In genomic region chr4:132329835-132330354, GRCm38 (mm10) we compare ENCODE assay signal across 8 mouse cellular contexts. TPM values are rescaled to one million over a fixed set of nuclear protein-coding genes. Genes with fewer than 3 reads are reported as not detected.
DNase-seq lines count a peak whose midpoint lies in the region; ATAC-seq lines count a peak whose summit lies in the region.

No protein-coding gene starts in this region.

- peak overlapping the region; percentile 88 for H3K4me2 ChIP-seq in heart, embryonic 14.5 days (ENCODE audit: low read length)
- peak overlapping the region; percentile 76 for H3K4me2 ChIP-seq in hindbrain, embryonic 13.5 days
- H3K4me2 ChIP-seq in midbrain, embryonic 11.5 days = peak overlapping the region; percentile 68

- intact Hi-C loops in left cerebral cortex, postnatal 25 days (cut with DNase I) = loop anchor here (2.0 kb wide), 1 partner anchor 21 kb away; no protein-coding TSS in a partner anchor

- peaks cover 42% of the 10 kb centered on the region for H3K36me3 ChIP-seq in heart, embryonic 14.5 days (ENCODE audit: control insufficient read depth, insufficient read depth, low read length)
- H3K36me3 ChIP-seq in hindbrain, embryonic 13.5 days = peaks cover 38% of the 10 kb centered on the region
- H3K36me3 ChIP-seq in midbrain, embryonic 11.5 days (ENCODE audit: control insufficient read depth, insufficient read depth, low read length) = peaks cover 16% of the 10 kb centered on the region

- H3K27ac ChIP-seq in heart, embryonic 14.5 days (replicated peaks in 1 of 2; ENCODE audit: control insufficient read depth in 1 of 2, insufficient read depth in 1 of 2, low read depth in 2 of 2, low read length in 2 of 2) = peak overlapping the region; percentile 42 to 79; a peak in 3 of 4 replicates
- H3K27ac ChIP-seq in hindbrain, embryonic 13.5 days = peak overlapping the region; percentile 88
- no peak overlapping the region for H3K27ac ChIP-seq in midbrain, embryonic 11.5 days (ENCODE audit: low read depth, low read length)

- H3K9ac ChIP-seq in heart, embryonic 14.5 days (ENCODE audit: low read length) = peak overlapping the region; percentile 80
- peak overlapping the region; percentile 94 for H3K9ac ChIP-seq in hindbrain, embryonic 13.5 days
- peak overlapping the region; percentile 89 for H3K9ac ChIP-seq in midbrain, embryonic 11.5 days (ENCODE audit: low read length)

- no peak for DNase-seq in heart, postnatal 4 days
- peak; percentile 43 for DNase-seq in NIH3T3 (ENCODE audit: low read depth)
- DNase-seq in midbrain, embryonic 11.5 days (ENCODE audit: low spot score, missing footprints) = no peak
- no peak for DNase-seq in retina, postnatal 1 day
- DNase-seq in T-cell, adult 2 months (ENCODE audit: low spot score) = no peak
- no peak for DNase-seq in left cerebral cortex, postnatal 25 days (ENCODE audit: low spot score in 2 of 2)

- 10% methylated on average over 10 of the region's 10 CpGs for WGBS in heart, embryonic 14.5 days
- 12% methylated on average over 10 of the region's 10 CpGs for WGBS in hindbrain, embryonic 13.5 days
- WGBS in midbrain, embryonic 11.5 days = 6% methylated on average over 10 of the region's 10 CpGs

- peaks cover 4 to 10% of the 10 kb centered on the region in 2 experiments for H3K4me1 ChIP-seq in heart, embryonic 14.5 days (ENCODE audit: control insufficient read depth in 2 of 2, insufficient read depth in 2 of 2, low read length in 2 of 2)
- peaks cover 12% of the 10 kb centered on the region for H3K4me1 ChIP-seq in hindbrain, embryonic 13.5 days (replicated peaks)
- peaks cover 7% of the 10 kb centered on the region for H3K4me1 ChIP-seq in midbrain, embryonic 11.5 days (ENCODE audit: control insufficient read depth, insufficient read depth, low read length)

- no peaks in the 10 kb centered on the region for H3K27me3 ChIP-seq in heart, embryonic 14.5 days (ENCODE audit: control insufficient read depth, insufficient read depth, low read length)
- H3K27me3 ChIP-seq in hindbrain, embryonic 13.5 days = no peaks in the 10 kb centered on the region
- H3K27me3 ChIP-seq in midbrain, embryonic 11.5 days (ENCODE audit: control insufficient read depth, insufficient read depth, low read length) = no peaks in the 10 kb centered on the region

- H3K9me3 ChIP-seq in heart, embryonic 14.5 days (ENCODE audit: control insufficient read depth, low read length) = no peaks in the 10 kb centered on the region
- no peaks in the 10 kb centered on the region for H3K9me3 ChIP-seq in hindbrain, embryonic 13.5 days
- no peaks in the 10 kb centered on the region for H3K9me3 ChIP-seq in midbrain, embryonic 11.5 days (ENCODE audit: control insufficient read depth, low read length)

- 0 out of 2 replicates have a peak, but pooled peaks have one; percentile 1 for ATAC-seq in heart, embryonic 14.5 days (ENCODE audit: insufficient number of reproducible peaks, insufficient read depth, low FRiP score, low read depth)
- ATAC-seq in hindbrain, embryonic 13.5 days (ENCODE audit: low FRiP score) = peak; percentile 8; the same call in 1 of the 2 replicates
- ATAC-seq in midbrain, embryonic 11.5 days (ENCODE audit: low FRiP score) = peak; percentile 38; the same call in 1 of the 2 replicates

- H3K4me3 ChIP-seq in heart, embryonic 14.5 days (ENCODE audit: control insufficient read depth in 1 of 2, insufficient read depth in 1 of 2, low read depth in 1 of 2, low read length in 2 of 2) = peak overlapping the region; percentile 61 to 85
- peak overlapping the region; percentile 83 for H3K4me3 ChIP-seq in hindbrain, embryonic 13.5 days
- peak overlapping the region; percentile 76 for H3K4me3 ChIP-seq in midbrain, embryonic 11.5 days (ENCODE audit: low read depth, low read length)

RNA-seq across cellular contexts. Expression of gene Trnau1ap, which starts 0.6 kb away (rescaled TPM):
- polyA plus RNA-seq in heart, embryonic 14.5 days (2014; fragmentation: Nextera tagmentation; extraction: Ambion mirVana) = 74.0 and 80.6 TPM in 2 replicates
- total RNA-seq in heart, postnatal 4 days (2021) = 10 to 100 TPM; 33.5 to 39.1 TPM
- 75.7 and 80.9 TPM in 2 replicates for polyA plus RNA-seq in hindbrain, embryonic 13.5 days (2015; fragmentation: Nextera tagmentation; extraction: Ambion mirVana)
- 78.0 and 83.3 TPM in 2 replicates for polyA plus RNA-seq in midbrain, embryonic 11.5 days (2014; fragmentation: Nextera tagmentation; extraction: Ambion mirVana)
- 10 to 100 TPM; 18.0 to 22.2 TPM for total RNA-seq in left cerebral cortex, postnatal 25 days (2021)

RNA-seq across cellular contexts. Expression of gene Rcc1, which starts 23.5 kb away (rescaled TPM):
- 18.9 and 21.1 TPM in 2 replicates for polyA plus RNA-seq in heart, embryonic 14.5 days (2014; fragmentation: Nextera tagmentation; extraction: Ambion mirVana)
- total RNA-seq in heart, postnatal 4 days (2021) = 10 to 100 TPM; 25.1 to 25.3 TPM
- polyA plus RNA-seq in hindbrain, embryonic 13.5 days (2015; fragmentation: Nextera tagmentation; extraction: Ambion mirVana) = 37.2 and 42.1 TPM in 2 replicates
- 62.1 and 70.3 TPM in 2 replicates for polyA plus RNA-seq in midbrain, embryonic 11.5 days (2014; fragmentation: Nextera tagmentation; extraction: Ambion mirVana)
- total RNA-seq in left cerebral cortex, postnatal 25 days (2021) = 10 to 100 TPM; 12.8 to 14.8 TPM

RNA-seq across cellular contexts. Expression of gene Rab42, which starts 26.7 kb away (rescaled TPM):
- polyA plus RNA-seq in heart, embryonic 14.5 days (2014; fragmentation: Nextera tagmentation; extraction: Ambion mirVana) = 1.2 and 1.4 TPM in 2 replicates
- 1 to 10 TPM; 1.2 to 1.5 TPM for total RNA-seq in heart, postnatal 4 days (2021)
- polyA plus RNA-seq in hindbrain, embryonic 13.5 days (2015; fragmentation: Nextera tagmentation; extraction: Ambion mirVana) = 0.80 and 0.84 TPM in 2 replicates
- 0.42 and 0.59 TPM in 2 replicates for polyA plus RNA-seq in midbrain, embryonic 11.5 days (2014; fragmentation: Nextera tagmentation; extraction: Ambion mirVana)
- total RNA-seq in left cerebral cortex, postnatal 25 days (2021) = 1 to 10 TPM; 1.2 to 1.5 TPM

RNA-seq across cellular contexts. Expression of gene Taf12, which starts 55.7 kb away (rescaled TPM):
- polyA plus RNA-seq in heart, embryonic 14.5 days (2014; fragmentation: Nextera tagmentation; extraction: Ambion mirVana) = 29.4 and 30.9 TPM in 2 replicates
- total RNA-seq in heart, postnatal 4 days (2021) = 10 to 100 TPM; 20.2 to 23.8 TPM
- 44.6 and 49.0 TPM in 2 replicates for polyA plus RNA-seq in hindbrain, embryonic 13.5 days (2015; fragmentation: Nextera tagmentation; extraction: Ambion mirVana)
- polyA plus RNA-seq in midbrain, embryonic 11.5 days (2014; fragmentation: Nextera tagmentation; extraction: Ambion mirVana) = 67.2 and 70.5 TPM in 2 replicates
- total RNA-seq in left cerebral cortex, postnatal 25 days (2021) = 10 to 100 TPM; 19.2 to 22.5 TPM
